Mouse (Mus musculus): Measurements from ENCODE around the gene Ttc28. TPM values are rescaled to one million over a fixed set of nuclear protein-coding genes. Genes with fewer than 3 reads are reported as not detected.

The Ttc28 gene
- total and polyA plus RNA-seq, 3 experiments: 1.1 to 1.8 TPM; not detected in 1

DNA sequence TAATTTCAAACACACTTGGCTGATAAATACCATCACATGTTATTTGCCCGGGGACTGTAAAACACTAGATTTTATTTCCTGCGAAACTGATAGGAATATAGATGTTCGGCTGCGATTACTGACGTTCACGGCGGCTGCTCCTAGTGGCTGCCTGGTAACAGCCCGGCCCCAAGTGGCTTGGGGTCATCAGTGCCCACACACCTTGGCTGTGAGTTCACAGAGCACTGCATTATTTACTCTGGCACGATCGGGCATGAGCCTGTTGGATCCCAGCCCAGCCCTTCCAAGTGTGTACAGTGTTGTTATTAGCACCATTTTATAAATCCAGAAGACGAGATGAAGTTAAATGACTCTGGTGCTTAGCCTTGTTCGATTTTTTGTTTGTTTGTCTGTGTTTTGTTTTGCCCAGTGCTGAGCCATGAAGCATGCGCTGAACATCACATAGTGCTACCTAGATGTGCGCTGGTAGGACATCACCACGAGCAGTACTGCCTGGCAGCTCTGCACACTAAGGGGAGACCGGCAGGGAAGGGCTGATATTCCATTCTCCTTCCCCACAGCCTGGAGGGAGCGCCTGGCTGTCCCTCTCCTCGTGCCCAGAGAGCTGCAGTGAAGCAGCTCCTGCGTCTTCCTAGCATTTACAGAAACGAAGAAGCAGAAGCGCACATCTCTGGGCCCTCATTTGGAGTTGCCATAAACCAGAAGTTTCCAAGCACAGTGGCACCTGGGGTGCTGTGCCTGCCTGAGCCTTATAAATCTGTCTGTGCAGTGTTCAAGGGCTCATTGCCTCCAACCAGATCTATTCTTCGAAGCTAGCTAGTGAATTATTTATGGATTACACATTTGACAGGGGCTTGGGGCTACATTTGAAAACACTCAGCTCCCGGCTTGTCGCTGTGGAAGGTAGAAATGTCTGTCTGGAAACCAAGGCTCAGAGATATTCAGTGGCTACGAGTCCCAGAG lies 300.8 kb downstream of the Ttc28 start:
- TF ChIP-seq GABPA (IDR thresholded peaks at IDR 0.05; ENCODE audit: low read depth, low read length) (no peak), ZNF384 (IDR thresholded peaks at IDR 0.05; ENCODE audit: low read depth, low read length) (no peak)
- no peak for DNase-seq (ENCODE audit: low read depth, low spot score)
- Histone ChIP-seq H3K4me1 (ENCODE audit: control insufficient read depth in 1 of 2, insufficient read depth in 2 of 2, low read length in 2 of 2) (no peaks in the 10 kb centered on the region), H3K27me3 (ENCODE audit: control insufficient read depth in 1 of 2, insufficient read depth in 2 of 2, low read length in 2 of 2) (no peaks in the 10 kb centered on the region), H3K36me3 (ENCODE audit: control insufficient read depth in 1 of 2, insufficient read depth in 2 of 2, low read length in 2 of 2) (no peaks in the 10 kb centered on the region), H3K79me2 (ENCODE audit: control insufficient read depth, insufficient read depth, low read length, poor library complexity) (no peaks in the 10 kb centered on the region), H3K27ac (ENCODE audit: control insufficient read depth, low read depth, low read length) (no peak overlapping the region), H3K9me3 (replicated peaks; ENCODE audit: insufficient read depth, low read length) (no peaks in the 10 kb centered on the region), H3K9ac (ENCODE audit: control insufficient read depth, low read depth, low read length, poor library complexity, severe bottlenecking) (no peak overlapping the region), H3K4me3 (ENCODE audit: control insufficient read depth in 1 of 2, insufficient read depth in 1 of 2, low read depth in 2 of 2, low read length in 2 of 2) (no peak overlapping the region)

DNA sequence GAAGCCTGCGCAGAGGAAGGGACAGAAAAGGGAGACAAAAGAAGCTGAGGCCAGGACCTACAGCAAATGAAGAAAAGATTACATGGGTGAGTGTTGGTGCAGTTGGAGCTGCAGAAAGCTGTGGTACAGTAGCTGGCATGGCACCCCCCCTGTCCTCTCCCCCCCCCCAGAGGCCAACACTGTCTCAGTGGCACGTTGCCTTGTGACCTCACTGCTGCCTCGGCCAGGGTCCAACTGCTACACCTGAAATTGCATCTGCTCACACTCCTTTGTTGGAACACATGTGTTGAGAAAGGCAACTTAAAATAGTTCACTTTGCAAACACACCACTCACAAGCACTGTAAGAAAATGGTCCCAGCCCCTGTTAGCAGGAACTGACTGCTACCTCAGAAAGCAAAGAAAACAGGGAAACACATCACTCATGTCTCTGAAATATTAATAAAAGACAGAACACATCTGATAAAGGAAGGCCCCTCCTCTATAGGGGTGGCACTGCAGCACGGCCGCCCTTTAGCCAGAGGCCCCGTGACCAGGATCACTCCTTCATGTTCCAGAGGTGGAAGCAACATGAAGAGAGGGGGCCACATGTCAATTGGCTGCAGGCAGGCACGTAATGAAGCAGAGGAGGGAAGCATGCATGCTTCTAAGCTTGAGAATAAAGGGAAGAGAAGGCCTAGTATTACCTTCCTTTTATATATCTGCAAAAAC lies 301.8 kb downstream of the Ttc28 start:
- no peak for TF ChIP-seq CTCF (IDR thresholded peaks at IDR 0.05 in 2 of 3, conservative IDR thresholded peaks at IDR 0.05 in 1 of 3; ENCODE audit: control insufficient read depth in 1 of 3, insufficient read depth in 1 of 3, low read depth in 2 of 3, low read length in 3 of 3, poor library complexity in 1 of 3, severe bottlenecking in 1 of 3)
- TF ChIP-seq JUND (IDR thresholded peaks at IDR 0.05; ENCODE audit: low read depth, low read length): no peak
- no peak for TF ChIP-seq NRF1 (IDR thresholded peaks at IDR 0.05; ENCODE audit: insufficient read depth, low read depth, low read length, poor library complexity, severe bottlenecking)
- no peak for TF ChIP-seq ZKSCAN1 (IDR thresholded peaks at IDR 0.05; ENCODE audit: low read depth, low read length)
- TF ChIP-seq ZNF384 (IDR thresholded peaks at IDR 0.05; ENCODE audit: low read depth, low read length): no peak
- TF ChIP-seq E2F4 (IDR thresholded peaks at IDR 0.05; ENCODE audit: borderline replicate concordance, low read depth, low read length): no peak
- no peak for TF ChIP-seq RCOR1 (IDR thresholded peaks at IDR 0.05; ENCODE audit: low read depth, low read length)
- no peak for TF ChIP-seq MAX (IDR thresholded peaks at IDR 0.05; ENCODE audit: low read length)
- TF ChIP-seq MEF2A (IDR thresholded peaks at IDR 0.05; ENCODE audit: extremely low read depth, insufficient replicate concordance, low read depth, low read length, poor library complexity, severe bottlenecking): no peak
- TF ChIP-seq TBP (IDR thresholded peaks at IDR 0.05; ENCODE audit: low read depth, low read length): no peak
- TF ChIP-seq UBTF (IDR thresholded peaks at IDR 0.05; ENCODE audit: borderline replicate concordance, insufficient read depth, low read depth, low read length): no peak
- no peak for TF ChIP-seq ELF1 (IDR thresholded peaks at IDR 0.05; ENCODE audit: low read depth, low read length)
- TF ChIP-seq MYC (IDR thresholded peaks at IDR 0.05; ENCODE audit: low read depth, low read length): no peak
- no peak for TF ChIP-seq POLR2A (IDR thresholded peaks at IDR 0.05; ENCODE audit: control insufficient read depth in 1 of 2, insufficient read depth in 1 of 2, low read depth in 1 of 2, low read length in 2 of 2, poor library complexity in 1 of 2)
- no peak for TF ChIP-seq POLR2AphosphoS5 (IDR thresholded peaks at IDR 0.05; ENCODE audit: borderline replicate concordance, low read depth, low read length)
- TF ChIP-seq HCFC1 (IDR thresholded peaks at IDR 0.05; ENCODE audit: low read depth, low read length): no peak
- no peak for TF ChIP-seq NELFE (IDR thresholded peaks at IDR 0.05; ENCODE audit: low read depth, low read length)
- no peak overlapping the region for H3K9ac ChIP-seq (ENCODE audit: control insufficient read depth, low read depth, low read length, poor library complexity, severe bottlenecking)
- no peak overlapping the region for H3K27ac ChIP-seq (ENCODE audit: control insufficient read depth, low read depth, low read length)
- no peaks in the 10 kb centered on the region for H3K4me1 ChIP-seq (ENCODE audit: control insufficient read depth in 1 of 2, insufficient read depth in 2 of 2, low read length in 2 of 2)
- H3K27me3 ChIP-seq (ENCODE audit: control insufficient read depth in 1 of 2, insufficient read depth in 2 of 2, low read length in 2 of 2): no peaks in the 10 kb centered on the region
- H3K9me3 ChIP-seq (replicated peaks; ENCODE audit: insufficient read depth, low read length): no peaks in the 10 kb centered on the region
- H3K36me3 ChIP-seq (ENCODE audit: control insufficient read depth in 1 of 2, insufficient read depth in 2 of 2, low read length in 2 of 2): no peaks in the 10 kb centered on the region
- no peak overlapping the region for H3K4me3 ChIP-seq (ENCODE audit: control insufficient read depth in 1 of 2, insufficient read depth in 1 of 2, low read depth in 2 of 2, low read length in 2 of 2)
- DNase-seq (ENCODE audit: low read depth, low spot score): no peak
- no peaks in the 10 kb centered on the region for H3K79me2 ChIP-seq (ENCODE audit: control insufficient read depth, insufficient read depth, low read length, poor library complexity)

Data from MEL (cell line).